Mouse (Mus musculus) spleen, adult 2 months (tissue): ENCODE measurements at regions not wholly inside any gene's neighbourhood (a gene's known extent, or its start where the extent isn't known, plus 50 kb on each side); places are given as distances from the start of the nearest gene placed in this dataset.

ENCODE experiments used
- DNase-seq, 2 experiments: peaks; one replicate each; pipeline versions ENCODE4 v3.0.0 to v3.0.0-alpha.2; 2012 to 2021; ENCODE audit warnings: low spot score in 2 of 2, low read depth in 1 of 2
- H3K27ac ChIP-seq: fragments of 200-500 bp; 2 replicates; pipeline ENCODE4 v1.5.1; 2012; ENCODE audit warnings: low read length, inconsistent platforms; ENCODE audit not compliant: insufficient read depth
- H3K27me3 ChIP-seq: fragments of 200-500 bp; 2 replicates; pipeline ENCODE4 v1.6.1; 2012; ENCODE audit warnings: mild to moderate bottlenecking, moderate library complexity, low read length, inconsistent platforms; ENCODE audit not compliant: control insufficient read depth, insufficient read depth
- H3K36me3 ChIP-seq: fragments of 200-500 bp; 2 replicates; pipeline ENCODE4 v1.6.1; 2012; ENCODE audit warnings: mild to moderate bottlenecking, low read length, inconsistent platforms; ENCODE audit not compliant: control insufficient read depth, insufficient read depth
- H3K4me1 ChIP-seq: fragments of 200-500 bp; 2 replicates; pipeline ENCODE4 v1.6.1; 2011; ENCODE audit warnings: inconsistent platforms; ENCODE audit not compliant: control insufficient read depth, insufficient read depth, insufficient read length
- H3K4me3 ChIP-seq: fragments of 200-500 bp; 2 replicates; pipeline ENCODE4 v1.5.1; 2011; ENCODE audit warnings: mild to moderate bottlenecking, inconsistent platforms; ENCODE audit not compliant: insufficient read depth, insufficient read length; ENCODE audit errors: extremely low read depth
- CTCF ChIP-seq: fragments of 200-500 bp; IDR thresholded peaks from 2 replicates; pipeline ENCODE4 v1.5.1; 2011; ENCODE audit warnings: mild to moderate bottlenecking, inconsistent platforms; ENCODE audit not compliant: insufficient read depth, insufficient read length, insufficient replicate concordance; ENCODE audit errors: extremely low read depth
- POLR2A ChIP-seq: fragments of 200-500 bp; IDR thresholded peaks from 2 replicates; pipeline ENCODE4 v1.6.1; 2011; ENCODE audit warnings: low read depth, low read length, inconsistent platforms
- WGBS: fragments of 180-500 bp; shearing (Covaris S2); methylation state at CpG from one replicate; pipeline ENCODE4 v1.1.7; 2018; 5-methylcytosine and 5-hydroxymethylcytosine counted together

DNA sequence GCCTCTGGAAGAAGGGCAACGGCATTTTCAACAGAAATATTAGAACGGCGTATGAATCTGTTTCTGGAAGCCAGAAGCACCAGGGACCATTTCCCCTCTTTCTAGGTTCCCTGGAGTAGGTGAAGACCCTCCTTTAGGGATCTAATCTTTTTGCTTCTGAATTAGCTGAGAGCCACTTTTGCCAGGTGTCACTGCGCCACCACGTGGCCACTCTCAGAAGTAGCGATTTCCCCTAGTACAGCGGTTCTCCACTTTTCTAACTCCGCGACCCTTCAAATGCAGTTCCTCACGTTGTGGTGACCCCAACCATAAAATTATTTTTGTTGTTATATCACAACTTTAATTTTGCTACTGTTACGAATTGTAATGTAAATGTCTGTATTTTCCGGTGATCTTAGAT, 100.7 kb downstream of the Fasl start:
- no peaks in the 10 kb centered on the region for H3K4me1 ChIP-seq
- no peak overlapping the region for H3K27ac ChIP-seq
- peak in 1 of 2 experiments; percentile 52 for DNase-seq
- TF ChIP-seq CTCF (peak; percentile 83; the same call in 1 of the 2 replicates), POLR2A (no peak)
- H3K36me3 ChIP-seq: no peaks in the 10 kb centered on the region
- no peaks in the 10 kb centered on the region for H3K27me3 ChIP-seq
- H3K4me3 ChIP-seq: no peak overlapping the region
- WGBS: 24% methylated on average over 12 of the region's 12 CpGs

DNA sequence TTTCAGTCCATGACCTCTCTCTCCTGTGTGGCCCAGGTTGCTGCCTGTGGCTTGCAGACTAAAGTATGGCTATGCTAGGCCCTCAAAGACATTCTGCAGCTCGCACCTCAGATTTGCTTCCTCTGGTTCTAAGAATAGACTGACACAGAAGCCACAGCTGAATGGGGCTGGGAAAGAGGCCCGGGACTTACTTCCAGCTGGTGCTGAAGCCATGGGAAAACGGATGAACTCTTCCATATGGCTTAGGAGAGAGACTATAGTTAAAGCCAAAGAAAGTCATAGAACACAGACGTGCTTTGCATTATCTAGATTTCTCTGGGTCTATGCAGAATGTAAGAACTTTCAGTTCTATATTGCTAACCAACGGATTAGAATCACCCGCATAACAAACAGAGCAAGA, 107.7 kb downstream of the Fasl start:
- 64% methylated on average over 6 of the region's 6 CpGs for WGBS
- Histone ChIP-seq H3K27ac (no peak overlapping the region), H3K36me3 (no peaks in the 10 kb centered on the region), H3K4me3 (no peak overlapping the region), H3K4me1 (no peaks in the 10 kb centered on the region), H3K27me3 (no peaks in the 10 kb centered on the region)
- no peak for TF ChIP-seq POLR2A
- no peak for TF ChIP-seq CTCF
- no peak for DNase-seq

DNA sequence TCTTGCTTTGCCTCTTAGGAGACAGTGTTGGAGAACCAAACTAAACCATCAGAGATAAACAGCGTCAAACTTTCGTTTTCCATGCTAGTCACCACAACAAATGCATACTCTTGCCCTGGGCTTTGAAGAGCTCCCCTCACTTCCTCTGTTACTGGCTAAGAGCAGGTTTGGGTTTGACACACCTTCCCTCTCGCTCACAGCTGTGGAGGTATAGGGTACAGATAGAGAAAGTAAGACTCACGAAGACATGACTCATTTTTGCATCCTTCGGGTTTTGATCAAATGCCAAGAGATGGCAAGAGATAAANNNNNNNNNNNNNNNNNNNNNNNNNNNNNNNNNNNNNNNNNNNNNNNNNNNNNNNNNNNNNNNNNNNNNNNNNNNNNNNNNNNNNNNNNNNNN, 117.4 kb downstream of the Fasl start:
- Histone ChIP-seq H3K36me3 (no peaks in the 10 kb centered on the region), H3K4me3 (no peak overlapping the region), H3K27me3 (no peaks in the 10 kb centered on the region; the same call in 1 of the 2 replicates), H3K4me1 (0 out of 2 replicates have a peak, but pooled peaks cover 2% of the 10 kb centered on the region), H3K27ac (no peak overlapping the region)
- WGBS: 57% methylated on average over 5 of the region's 5 CpGs
- peak; percentile 8 to 70 for DNase-seq
- TF ChIP-seq CTCF (no peak), POLR2A (no peak)

DNA sequence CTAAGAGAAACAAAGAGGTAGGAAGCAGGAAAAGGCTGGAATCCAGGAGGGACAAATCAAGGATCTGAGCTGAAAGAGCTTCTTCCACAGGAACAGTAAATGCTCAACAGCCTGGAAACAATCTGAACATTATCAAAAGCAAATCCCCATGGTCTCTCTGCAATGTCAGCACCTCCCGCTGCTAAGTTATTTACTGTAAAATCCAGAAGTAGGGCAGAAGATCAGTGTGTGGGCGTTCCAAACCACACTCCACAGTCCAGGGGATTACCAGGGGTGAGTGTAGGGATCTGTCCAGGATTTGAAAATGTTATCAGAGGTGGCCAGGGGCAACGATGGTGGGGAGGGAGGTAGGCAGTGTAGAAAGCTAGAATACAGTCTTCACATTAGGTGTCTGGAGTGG, 124.0 kb downstream of the Fasl start:
- Histone ChIP-seq H3K4me3 (no peak overlapping the region), H3K27ac (no peak overlapping the region), H3K36me3 (no peaks in the 10 kb centered on the region), H3K4me1 (no peaks in the 10 kb centered on the region), H3K27me3 (no peaks in the 10 kb centered on the region)
- 77% methylated on average over 3 of the region's 3 CpGs for WGBS
- no peak for DNase-seq
- no peak for TF ChIP-seq POLR2A
- no peak for TF ChIP-seq CTCF

DNA sequence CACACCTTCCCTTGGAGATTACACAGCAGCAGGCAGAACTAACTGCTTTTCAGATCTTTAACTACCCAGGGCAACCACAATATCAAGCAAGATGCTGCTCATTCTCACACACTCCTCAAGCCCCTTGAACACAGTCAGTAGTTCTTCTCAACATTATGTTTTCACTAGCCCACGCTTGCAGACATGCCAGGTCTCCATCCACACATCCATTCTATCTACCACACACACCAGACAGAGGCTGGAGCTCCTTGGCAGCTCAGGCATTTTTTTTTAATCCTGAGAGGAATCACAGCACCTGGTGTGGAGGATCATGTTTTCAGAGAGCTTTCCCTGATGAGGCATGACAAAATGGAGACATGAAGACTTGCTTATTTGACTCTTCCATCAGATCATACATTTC, 124.9 kb downstream of the Fasl start:
- no peak for TF ChIP-seq POLR2A
- TF ChIP-seq CTCF: no peak
- Histone ChIP-seq H3K27me3 (no peaks in the 10 kb centered on the region), H3K4me3 (no peak overlapping the region), H3K4me1 (no peaks in the 10 kb centered on the region), H3K36me3 (no peaks in the 10 kb centered on the region), H3K27ac (no peak overlapping the region)
- 81% methylated on average over 1 of the region's 1 CpGs for WGBS
- DNase-seq: no peak

DNA sequence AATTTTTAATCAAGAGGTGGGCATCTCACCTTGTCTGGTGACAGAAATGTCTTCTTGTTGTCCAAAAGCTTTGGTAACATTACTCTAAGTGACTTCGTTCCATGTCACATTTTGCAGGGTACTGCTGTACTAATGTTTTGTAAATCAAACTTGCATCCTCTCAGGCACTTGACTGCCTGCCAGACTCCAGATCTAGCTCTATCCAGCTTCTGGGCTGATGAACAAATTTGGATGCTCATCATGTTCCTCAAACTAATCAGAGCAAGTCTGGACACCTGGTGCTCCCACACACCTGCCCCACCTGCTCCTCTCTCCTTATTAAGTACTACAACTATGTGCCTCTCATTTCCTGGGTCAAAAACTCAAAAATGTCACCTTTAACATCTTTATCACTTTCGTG, 126.1 kb downstream of the Fasl start:
- WGBS: 88% methylated on average over 2 of the region's 2 CpGs
- TF ChIP-seq CTCF (no peak), POLR2A (no peak)
- Histone ChIP-seq H3K4me3 (no peak overlapping the region), H3K27me3 (no peaks in the 10 kb centered on the region), H3K4me1 (no peaks in the 10 kb centered on the region), H3K27ac (no peak overlapping the region), H3K36me3 (no peaks in the 10 kb centered on the region)
- no peak for DNase-seq

DNA sequence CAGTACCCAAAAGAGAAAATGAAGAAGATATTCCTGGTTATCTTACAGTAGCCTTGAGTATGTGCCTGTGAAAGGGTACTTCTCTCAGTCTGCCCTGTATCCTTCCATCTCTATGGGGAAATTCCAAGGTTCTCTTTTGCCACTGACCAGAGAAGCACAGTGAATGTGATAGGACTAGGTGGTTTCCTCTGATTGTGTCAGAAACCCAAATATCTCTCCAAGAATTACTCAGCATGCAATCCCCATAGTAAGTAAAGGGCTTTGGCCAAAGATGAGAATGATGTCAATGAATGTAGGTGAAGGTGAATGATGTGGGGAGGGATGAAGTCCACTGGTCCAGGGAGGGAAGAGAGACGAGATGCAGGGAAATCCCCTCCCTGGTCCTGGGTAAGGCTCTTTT, 130.8 kb downstream of the Fasl start:
- Histone ChIP-seq H3K4me1 (no peaks in the 10 kb centered on the region), H3K36me3 (no peaks in the 10 kb centered on the region), H3K27me3 (no peaks in the 10 kb centered on the region), H3K27ac (no peak overlapping the region), H3K4me3 (no peak overlapping the region)
- 85% methylated on average over 1 of the region's 1 CpGs for WGBS
- no peak for DNase-seq
- TF ChIP-seq POLR2A: no peak
- no peak for TF ChIP-seq CTCF
